Mouse (Mus musculus) Patski (cell line): Measurements from ENCODE around the gene Gm20388. TPM values are rescaled to one million over a fixed set of nuclear protein-coding genes. Genes with fewer than 3 reads are reported as not detected.

Experiments used
- ATAC-seq: fragments of 100-300 bp; one replicate; pipeline ENCODE4 v1.8.0; 2021
- CTCF ChIA-PET: fragments of 350-600 bp; sonication (Branson Sonifier 250); formaldehyde crosslinking; loops from one replicate; lab custom pipeline; 2022; ENCODE audit warnings: inconsistent platforms; lab: Charles Lee
- POLR2A ChIA-PET: fragments of 350-600 bp; sonication (Branson Sonifier 250); formaldehyde crosslinking; loops from one replicate; lab custom pipeline; 2022; ENCODE audit warnings: antibody characterized with exemption, inconsistent platforms; lab: Charles Lee
- DNase-seq: peaks from one replicate; pipeline ENCODE4 v3.0.0-alpha.2; 2011; ENCODE audit warnings: low read depth, low spot score
- H3K27me3 ChIP-seq: fragments of 371-371 bp; one replicate; pipeline ENCODE4 v1.5.1; 2021
- CTCF ChIP-seq: fragments of 100-300 bp; IDR thresholded peaks from one replicate; pipeline ENCODE4 v1.5.1; 2021
- in situ Hi-C: fragments of 300-500 bp; cut with MboI; formaldehyde crosslinking; loops from 3 replicates; pipeline ENCODE4 v1.11.1; 2018; ENCODE audit warnings: low pct_unique_long_range_greater_than_20kb, mixed read lengths
- polyA plus RNA-seq: library from polyadenylated mRNA; unstranded; gene quantifications from one replicate; pipeline ENCODE4 v1.2.3, GENCODE M21; 2021

The Gm20388 gene
- polyA plus RNA-seq, 1 experiment from 2014 or later = 86.7 TPM

DNA sequence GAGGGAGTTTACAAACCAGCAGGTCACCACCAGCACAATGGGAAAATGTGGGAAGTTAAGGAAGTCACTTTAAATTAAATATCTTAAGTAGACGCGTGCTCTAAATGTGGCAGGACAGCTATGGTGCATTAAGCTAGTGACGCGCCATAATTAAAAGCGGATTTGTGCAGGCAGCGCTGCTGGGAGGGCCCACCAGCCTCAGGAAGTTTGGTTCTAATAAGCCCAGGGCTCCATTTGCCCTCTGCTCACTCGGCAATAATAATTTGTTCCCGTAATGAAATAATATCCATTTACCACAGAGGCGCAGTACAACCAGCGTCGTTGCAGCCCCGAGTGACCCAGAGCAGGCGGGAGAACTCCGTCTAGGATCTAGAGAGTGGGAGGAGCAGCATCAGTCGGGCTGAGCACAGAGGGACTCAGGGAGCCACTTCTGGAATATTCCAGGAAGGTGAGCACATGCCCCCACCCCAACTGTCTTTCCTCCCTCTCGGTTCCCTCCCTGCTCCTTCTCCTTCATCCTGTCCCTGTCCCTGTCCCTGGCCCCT is 1040.1 kb downstream of the Gm20388 start:
- DNase-seq = no peak
- CTCF ChIA-PET = no interaction called here
- no peak for TF ChIP-seq CTCF
- in situ Hi-C loops = no loop called here
- H3K27me3 ChIP-seq = no peaks in the 10 kb centered on the region
- POLR2A ChIA-PET = no interaction called here
- no peak for ATAC-seq

DNA sequence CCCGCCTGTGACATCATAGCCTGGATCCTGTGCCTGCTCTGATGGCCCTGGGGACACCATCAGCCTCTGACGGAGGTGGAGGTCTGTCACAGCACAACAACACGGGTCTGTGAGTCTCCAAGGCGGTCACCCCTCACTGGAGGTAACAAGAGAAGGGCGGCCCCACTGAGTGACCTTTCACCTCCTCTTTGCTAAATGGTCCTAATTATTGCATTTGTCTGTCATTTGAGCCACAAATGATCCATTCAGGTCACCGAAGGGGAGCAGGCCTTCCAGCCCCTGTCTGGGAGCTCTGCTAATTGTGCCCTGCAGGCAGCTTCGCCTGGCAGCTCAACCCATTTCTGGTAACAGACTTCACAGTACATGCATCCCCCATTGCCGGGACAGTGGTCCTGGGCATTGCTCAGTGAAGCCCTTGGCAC is 1048.8 kb downstream of the Gm20388 start:
- DNase-seq (no peak), ATAC-seq (no peak)
- in situ Hi-C loops = no loop called here
- ChIA-PET CTCF (no interaction called here), POLR2A (no interaction called here)
- TF ChIP-seq CTCF = no peak
- peaks cover 5% of the 10 kb centered on the region for H3K27me3 ChIP-seq

DNA sequence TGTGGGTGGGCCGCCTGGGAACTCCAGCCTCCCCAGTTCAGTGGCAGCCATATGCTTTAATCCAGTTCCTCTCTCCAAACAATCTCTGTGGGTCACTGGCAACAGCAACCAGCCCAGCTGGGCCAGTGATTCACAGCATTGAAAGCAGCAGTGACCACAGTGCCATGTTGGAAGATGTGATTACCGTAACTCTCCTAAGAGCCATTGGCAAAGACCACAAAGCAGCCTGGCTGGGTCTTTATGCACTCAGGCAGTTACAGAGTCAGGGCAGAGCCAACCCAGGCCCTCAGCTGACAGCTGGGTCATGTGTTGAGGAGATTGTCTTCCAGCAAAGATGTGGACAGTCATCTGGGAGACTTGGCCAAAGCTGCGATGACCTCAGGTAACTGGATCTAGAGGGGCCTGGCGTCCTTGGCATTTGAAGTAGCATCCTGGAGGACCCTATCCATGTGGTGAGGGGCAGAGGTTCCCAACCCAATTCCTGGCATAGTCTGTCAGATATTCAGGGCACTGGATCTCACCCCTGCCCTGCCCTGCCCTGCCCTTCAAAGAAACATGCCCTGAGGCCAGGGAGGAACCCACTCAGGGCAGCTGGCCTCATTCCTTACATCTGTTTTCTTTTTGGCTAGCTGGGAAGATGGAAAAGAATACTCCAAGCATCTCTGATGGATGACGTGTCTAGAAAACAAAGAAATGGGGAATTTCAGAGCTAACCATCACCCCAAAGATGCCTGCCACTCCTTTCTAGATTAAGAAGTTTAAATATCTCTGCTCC is 1052.2 kb downstream of the Gm20388 start:
- ChIA-PET POLR2A (no interaction called here), CTCF (no interaction called here)
- no peaks in the 10 kb centered on the region for H3K27me3 ChIP-seq
- no peak for ATAC-seq
- in situ Hi-C loops = no loop called here
- no peak for TF ChIP-seq CTCF
- DNase-seq = no peak

DNA sequence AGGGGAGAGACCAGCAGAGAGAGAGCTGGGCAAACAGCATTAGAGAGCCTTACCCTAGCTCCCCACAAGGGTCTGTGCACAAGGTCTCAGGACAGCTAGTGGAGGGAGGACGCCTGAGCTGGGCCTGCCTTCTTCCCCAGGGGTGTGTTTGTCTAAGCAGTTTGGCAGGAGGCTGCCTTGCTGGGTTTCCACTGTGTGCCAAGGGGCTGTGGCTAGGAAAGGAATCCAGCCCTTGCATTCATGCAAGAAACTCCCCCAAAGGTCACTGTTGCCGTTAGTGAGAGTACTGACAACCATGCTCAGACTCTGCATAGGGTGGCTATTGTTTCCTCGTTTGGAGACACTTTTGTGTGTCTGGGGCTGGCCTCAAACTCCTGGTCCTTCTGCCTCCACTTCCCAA is 1055.9 kb downstream of the Gm20388 start:
- DNase-seq (no peak), ATAC-seq (no peak)
- CTCF ChIA-PET = no interaction called here
- in situ Hi-C loops = no loop called here
- H3K27me3 ChIP-seq = no peaks in the 10 kb centered on the region
- TF ChIP-seq CTCF = no peak
- POLR2A ChIA-PET = no interaction called here

DNA sequence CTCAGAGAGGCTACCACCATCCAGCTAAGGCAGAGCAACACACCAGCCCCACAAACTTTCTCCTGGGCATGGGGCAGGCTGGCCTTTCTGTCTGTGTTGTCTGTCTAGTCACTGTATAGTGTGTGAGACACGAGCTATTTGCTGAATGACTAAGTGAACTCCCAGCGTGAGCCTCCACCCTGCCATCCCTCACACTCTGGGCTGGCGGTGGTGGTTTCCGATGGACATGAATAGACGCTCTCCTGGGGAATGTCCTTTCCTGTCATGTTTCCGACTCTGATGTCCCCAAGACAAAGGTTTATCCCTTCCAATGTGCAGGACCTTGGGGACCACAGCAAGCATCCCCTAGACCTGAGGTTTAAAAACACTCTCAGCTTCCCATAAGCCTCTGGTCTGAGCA is 1057.7 kb downstream of the Gm20388 start:
- no peaks in the 10 kb centered on the region for H3K27me3 ChIP-seq
- ATAC-seq (no peak), DNase-seq (no peak)
- TF ChIP-seq CTCF = no peak
- CTCF ChIA-PET = no interaction called here
- POLR2A ChIA-PET = no interaction called here
- in situ Hi-C loops = no loop called here

DNA sequence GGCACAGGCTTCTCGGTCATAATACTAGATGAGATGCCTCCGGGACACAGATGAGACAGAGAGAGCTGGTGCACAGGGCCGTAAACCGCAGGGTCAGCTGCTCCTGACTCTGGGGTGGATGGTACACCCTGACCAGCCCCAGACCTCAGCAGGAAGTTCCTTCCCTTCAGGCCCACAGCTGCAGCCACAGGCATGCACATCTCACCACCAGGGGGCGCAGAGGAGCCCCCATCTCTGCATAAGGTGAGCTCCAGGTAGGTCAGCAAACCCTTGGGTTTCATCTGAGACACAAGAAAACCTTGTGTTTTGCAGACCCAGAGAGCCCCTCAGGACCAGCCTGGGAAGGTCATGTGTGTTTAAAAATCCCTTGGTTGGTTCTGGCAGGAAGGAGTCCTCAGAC is 1059.7 kb downstream of the Gm20388 start:
- no peak for DNase-seq
- H3K27me3 ChIP-seq = no peaks in the 10 kb centered on the region
- in situ Hi-C loops = loop anchor here (5.0 kb wide), 1 partner anchor 112 kb away; the partner anchor contains the start of gene Foxf1
- ChIA-PET POLR2A (no interaction called here), CTCF (no interaction called here)
- ATAC-seq = no peak
- TF ChIP-seq CTCF = no peak

DNA sequence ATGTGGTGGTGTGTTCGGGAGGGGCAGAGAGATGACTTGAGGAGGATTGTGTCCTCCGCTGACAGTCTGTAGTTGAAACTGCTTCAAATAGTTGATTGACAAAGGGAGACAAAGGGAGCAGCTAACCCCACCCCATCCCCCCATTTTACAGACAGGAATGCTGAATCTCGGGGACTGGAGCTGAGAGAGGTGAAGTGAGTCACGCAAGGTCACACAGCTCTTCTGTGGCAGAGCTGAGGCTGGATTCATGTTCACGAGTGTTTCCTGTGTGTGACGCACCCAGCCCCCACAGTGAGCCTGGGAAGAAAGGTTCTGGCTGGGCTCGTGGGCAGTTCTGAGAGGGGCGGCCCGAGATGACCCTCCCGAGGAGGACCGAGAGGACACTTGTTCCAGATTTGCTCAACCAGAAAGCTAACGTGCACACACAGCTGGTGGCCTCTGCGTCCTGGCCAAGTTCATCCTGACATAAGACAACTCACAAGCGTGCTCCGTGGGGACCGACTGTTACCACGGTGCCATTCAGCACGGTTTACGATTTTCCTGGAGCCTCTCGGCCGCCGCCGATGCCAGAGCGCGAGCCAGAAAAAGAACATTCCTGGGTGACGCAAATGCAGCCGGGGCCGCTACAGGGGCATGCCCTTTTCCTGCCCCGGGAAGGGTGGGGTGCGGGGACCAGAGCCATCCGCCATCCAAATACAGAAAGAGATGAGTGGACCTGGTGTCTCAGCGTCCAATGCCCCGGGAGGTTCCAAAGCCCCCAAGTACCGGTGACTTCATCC is 1061.2 kb downstream of the Gm20388 start:
- DNase-seq (no peak), ATAC-seq (no peak)
- in situ Hi-C loops = loop anchor here (5.0 kb wide), 1 partner anchor 110 kb away; the partner anchor contains the start of gene Foxf1
- POLR2A ChIA-PET = no interaction called here
- CTCF ChIA-PET = no interaction called here
- peaks cover under 1% of the 10 kb centered on the region for H3K27me3 ChIP-seq
- no peak for TF ChIP-seq CTCF

DNA sequence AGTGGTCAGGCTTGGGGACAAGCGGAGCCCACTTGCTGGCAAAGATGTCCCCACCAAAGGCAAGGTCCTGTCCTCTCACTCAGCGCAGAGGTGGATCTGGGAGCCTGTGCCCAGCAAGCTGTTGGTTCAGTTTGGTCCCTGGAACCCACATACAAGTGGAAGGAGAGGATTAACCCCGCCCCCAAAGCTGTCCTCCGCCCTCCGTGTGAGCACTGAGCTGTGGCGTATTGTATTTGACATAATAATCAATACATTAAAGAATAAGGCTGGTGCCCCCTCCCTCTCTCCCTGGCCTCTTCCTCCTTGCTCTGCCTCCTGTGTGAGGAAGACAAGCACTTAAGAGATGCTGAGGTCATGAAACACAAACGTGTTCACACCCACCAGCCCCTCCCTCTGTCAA is 1062.4 kb downstream of the Gm20388 start:
- CTCF ChIA-PET = no interaction called here
- POLR2A ChIA-PET = no interaction called here
- DNase-seq (no peak), ATAC-seq (no peak)
- in situ Hi-C loops = loop anchor here (5.0 kb wide), 1 partner anchor 109 kb away; the partner anchor contains the start of gene Foxf1
- TF ChIP-seq CTCF = no peak
- peaks cover 9% of the 10 kb centered on the region for H3K27me3 ChIP-seq

DNA sequence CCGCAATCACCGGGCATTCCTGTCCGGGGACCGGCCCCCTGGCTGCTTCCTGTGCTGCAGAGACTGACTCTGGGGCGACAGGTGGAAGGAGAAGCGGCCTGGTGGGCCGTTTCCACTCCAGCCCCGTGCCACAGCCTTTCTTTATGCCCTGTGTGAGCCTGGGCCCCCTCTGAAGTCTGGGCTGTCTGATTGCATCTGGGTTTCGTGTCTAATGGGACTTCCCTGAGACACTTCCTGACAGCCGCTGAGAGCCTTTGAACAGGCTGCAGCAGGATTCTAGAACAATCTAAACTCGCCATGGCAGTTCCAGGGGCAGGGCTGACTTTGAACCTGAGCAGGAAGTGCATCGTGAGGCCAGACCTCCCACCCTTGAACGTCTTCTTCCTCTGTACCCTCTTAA is 1066.5 kb downstream of the Gm20388 start:
- TF ChIP-seq CTCF = no peak
- ATAC-seq (no peak), DNase-seq (no peak)
- peaks cover 17% of the 10 kb centered on the region for H3K27me3 ChIP-seq
- in situ Hi-C loops = no loop called here
- ChIA-PET CTCF (no interaction called here), POLR2A (no interaction called here)

DNA sequence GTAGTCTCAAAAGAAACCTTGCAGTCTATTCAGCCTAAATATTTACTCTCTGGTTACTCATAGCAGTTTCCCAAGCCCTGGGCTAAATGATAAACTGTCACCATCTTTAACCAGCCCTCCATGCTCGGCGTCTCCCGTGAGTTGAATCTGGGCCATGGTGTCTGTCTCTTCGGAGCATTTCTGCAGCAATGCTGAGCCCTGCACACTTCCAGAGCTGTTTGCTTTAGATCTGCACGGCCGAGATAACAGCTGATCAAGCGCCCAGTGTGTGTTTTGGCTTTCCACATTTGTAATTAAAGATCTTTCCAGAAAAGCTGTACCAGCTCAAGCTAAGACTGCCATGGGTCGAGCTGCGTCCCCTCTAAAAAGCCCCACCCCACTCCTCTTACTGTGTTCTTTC is 1068.6 kb downstream of the Gm20388 start:
- no peak for ATAC-seq
- in situ Hi-C loops = no loop called here
- POLR2A ChIA-PET = no interaction called here

DNA sequence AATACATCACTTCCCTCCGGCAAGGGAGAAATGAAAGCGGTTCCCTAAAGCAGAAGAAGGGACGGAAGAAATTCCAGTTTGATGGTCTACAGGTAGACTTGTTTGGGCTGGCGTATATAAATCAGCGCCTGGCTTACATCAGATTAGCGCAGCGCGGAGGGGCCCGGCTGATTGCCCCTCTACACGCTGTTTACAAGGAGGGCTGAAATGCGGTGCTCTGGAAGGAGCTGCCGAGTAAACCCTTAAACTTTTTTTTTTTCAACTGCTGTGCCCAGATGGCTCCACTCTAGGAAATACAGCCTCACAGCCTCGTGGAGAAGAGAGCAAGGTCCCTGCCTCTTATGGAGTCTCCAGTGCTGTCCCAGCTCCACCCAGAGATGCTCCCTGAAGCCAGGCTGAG is 1070.3 kb downstream of the Gm20388 start:
- H3K27me3 ChIP-seq = peaks cover 23% of the 10 kb centered on the region
- ChIA-PET POLR2A (no interaction called here), CTCF (no interaction called here)
- TF ChIP-seq CTCF = no peak
- DNase-seq (no peak), ATAC-seq (no peak)
- in situ Hi-C loops = no loop called here

More for the DNA sequence above, 1068.6 kb downstream of the Gm20388 start:
- H3K27me3 ChIP-seq = peaks cover 19% of the 10 kb centered on the region
- no peak for DNase-seq
- CTCF ChIA-PET = no interaction called here
- no peak for TF ChIP-seq CTCF
